Mouse (Mus musculus) thymus, adult 18-20 months (tissue): ENCODE results near the gene Zfand3.

Experiments used
- DNase-seq, 2 experiments: peaks; one replicate each; pipeline ENCODE4 v3.0.0; 2022; ENCODE audit warnings: mixed read lengths in 2 of 2

Zfand3 gene

DNA sequence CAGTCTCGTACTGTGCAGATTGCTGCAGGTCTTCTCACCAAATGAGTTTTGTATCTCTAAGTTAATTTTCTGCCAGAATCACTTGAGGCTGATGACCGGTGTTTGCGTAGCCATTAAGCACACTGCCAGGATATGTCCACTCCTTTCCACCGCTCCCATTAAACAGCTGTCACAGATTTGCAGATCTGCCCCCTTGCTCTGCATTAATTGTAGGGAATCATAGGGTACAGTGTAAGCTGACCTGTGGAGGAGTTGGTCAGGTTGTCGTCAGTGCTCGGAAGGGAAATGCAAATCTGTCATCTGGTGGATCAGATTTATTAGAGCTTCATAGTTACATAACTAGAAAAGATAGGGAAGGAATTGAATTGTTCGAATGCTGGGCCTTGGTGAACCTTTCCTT lies 106.1 kb downstream of the Zfand3 start:
- no peak for DNase-seq

GRCm38 (mm10) chr17:30111556-30111955 lies 107.0 kb downstream of the Zfand3 start:
- no peak for DNase-seq

DNA sequence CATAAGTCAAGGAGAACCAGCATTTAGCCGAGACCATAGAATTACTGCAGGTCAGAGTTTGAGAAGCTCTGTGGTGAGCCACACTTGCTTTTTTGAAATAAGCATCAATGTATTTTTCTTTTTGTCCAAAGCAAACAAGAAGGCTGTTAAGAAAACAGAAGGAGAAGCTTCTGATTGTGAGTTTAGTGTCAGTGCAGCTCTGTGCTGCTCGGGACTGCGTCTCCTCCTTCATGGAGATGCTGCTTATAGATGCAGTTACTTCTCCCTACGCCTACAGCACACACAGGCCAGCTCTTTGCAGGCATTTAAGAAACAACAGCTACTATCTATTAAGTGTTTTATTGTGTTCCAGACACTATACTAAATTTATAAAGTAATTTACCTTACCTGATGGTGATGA lies 107.5 kb downstream of the Zfand3 start:
- no peak for DNase-seq

DNA sequence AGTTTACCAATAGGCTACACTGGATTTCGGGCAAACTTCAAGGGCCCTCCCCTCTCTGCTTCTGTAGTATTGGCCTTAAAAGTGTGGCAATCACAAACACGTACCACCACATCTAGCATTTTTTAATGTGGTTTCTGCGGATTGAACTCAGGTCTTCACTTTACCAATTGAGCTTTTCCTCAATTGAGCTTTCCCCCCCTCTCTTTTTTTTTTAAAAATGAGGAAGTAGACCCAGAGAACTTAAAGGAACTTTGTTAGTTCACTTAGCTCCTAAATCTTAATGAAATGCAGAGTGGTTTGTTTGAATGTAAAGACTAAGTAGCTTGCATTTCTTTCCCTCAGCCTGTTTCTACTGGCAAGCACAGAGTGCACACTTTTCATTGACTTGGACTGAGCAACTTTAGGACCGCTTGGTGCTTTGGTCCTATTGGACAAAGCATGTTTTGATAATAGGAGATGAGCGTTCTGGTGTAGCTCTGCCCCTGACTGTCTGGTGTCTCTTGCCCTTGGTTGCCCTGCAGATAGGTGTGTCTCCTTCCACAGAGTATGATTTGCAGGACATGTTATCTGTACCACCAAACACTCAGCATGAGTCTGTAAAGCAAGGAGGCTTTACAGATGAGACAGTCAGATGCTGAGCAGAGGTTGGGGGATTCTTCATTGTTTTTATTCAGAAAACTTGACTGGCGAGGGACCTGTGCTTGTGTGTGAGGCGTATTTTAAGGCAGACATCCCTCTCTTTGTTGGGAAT lies 108.2 kb downstream of the Zfand3 start:
- no peak for DNase-seq

DNA sequence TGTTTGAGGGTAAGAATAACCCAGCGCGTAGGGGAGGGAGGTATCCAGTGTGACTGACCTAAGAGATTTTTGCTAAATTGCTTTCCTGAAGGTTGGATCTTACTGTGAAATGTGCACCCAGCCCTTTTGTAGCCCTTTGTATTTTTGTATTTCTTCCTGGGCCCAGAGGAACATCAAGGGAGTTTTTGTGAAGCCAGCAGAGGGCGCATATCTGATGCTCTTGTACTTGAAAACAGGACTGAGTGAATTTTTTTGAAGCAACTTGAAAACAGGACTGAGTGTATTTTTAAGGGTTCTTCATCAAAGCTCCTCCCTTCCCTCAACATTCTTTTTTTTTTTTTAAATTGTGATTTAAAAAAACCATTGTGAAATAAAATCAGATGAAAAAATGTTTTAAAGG lies 110.2 kb downstream of the Zfand3 start:
- DNase-seq, result peak; percentile 10 to 31

GRCm38 (mm10) chr17:30116226-30116625 lies 111.7 kb downstream of the Zfand3 start:
- DNase-seq, result no peak

DNA sequence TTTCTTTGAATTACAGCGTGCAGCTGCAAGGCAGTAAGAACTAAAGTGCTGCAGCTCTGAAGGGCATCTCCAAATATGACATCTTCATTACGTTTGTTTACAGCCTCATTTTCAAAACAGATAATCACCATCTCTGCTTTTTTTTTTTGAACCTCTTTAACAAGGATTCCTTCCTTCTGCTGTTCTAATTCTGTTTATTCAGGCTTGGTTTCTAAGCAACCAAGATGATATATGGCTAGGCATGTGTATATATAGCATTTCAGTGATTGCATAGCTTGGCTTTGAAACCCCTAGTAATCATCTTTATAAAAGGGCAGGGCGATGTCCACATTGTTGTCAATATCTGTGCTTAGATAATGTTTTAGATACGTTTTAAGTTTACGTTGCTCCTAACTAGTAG lies 113.5 kb downstream of the Zfand3 start:
- DNase-seq, result no peak

GRCm38 (mm10) chr17:30122278-30122677 lies 117.7 kb downstream of the Zfand3 start:
- DNase-seq, result no peak

DNA sequence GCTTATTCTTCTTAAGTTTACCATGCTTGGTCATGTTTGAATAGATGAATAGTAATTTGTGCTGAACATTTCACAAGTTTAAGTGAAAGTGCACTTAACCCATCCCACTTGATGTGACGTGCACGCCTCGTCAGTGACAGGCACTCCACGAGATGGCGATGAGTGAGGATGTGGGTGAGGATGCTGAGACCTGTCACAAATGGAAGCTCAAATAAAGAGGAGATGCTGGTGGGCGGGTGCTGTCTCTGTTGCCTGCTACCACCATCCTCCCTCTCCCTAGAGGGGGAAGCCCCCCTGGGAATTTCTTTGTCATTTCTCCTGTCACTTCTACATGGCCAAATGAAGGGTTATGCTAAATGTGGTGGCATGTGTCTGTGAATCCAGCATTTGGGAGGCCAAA lies 123.9 kb downstream of the Zfand3 start:
- DNase-seq, result no peak

DNA sequence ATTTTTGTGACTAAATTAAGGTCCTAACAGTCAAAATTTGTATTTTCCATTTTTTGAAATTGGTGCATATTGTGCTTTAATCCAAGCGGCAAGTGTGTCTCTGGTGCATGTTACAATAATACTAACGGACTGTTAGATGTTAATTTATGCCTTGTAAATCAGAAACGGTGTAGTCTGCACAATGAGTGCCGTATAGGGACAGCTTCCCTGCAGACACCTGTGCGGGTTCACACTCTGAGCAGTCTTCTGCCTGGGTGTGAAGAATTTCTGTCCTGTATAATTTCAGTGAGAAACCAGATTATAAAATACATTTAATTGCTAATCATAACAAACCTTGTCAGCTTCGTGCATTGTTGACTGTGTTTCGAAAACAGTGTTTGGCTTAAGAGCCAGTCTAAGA lies 124.7 kb downstream of the Zfand3 start:
- no peak for DNase-seq

GRCm38 (mm10) chr17:30130326-30130725 lies 125.8 kb downstream of the Zfand3 start:
- no peak for DNase-seq

- peak; percentile 21 to 46 for DNase-seq
These were observed 129.1 kb downstream of the Zfand3 start for GRCm38 (mm10) chr17:30133641-30134040.

- DNase-seq, result no peak
These were observed 130.6 kb downstream of the Zfand3 start for GRCm38 (mm10) chr17:30134955-30135735.

- no peak for DNase-seq
These were observed 131.4 kb downstream of the Zfand3 start for GRCm38 (mm10) chr17:30135890-30136289.

DNA sequence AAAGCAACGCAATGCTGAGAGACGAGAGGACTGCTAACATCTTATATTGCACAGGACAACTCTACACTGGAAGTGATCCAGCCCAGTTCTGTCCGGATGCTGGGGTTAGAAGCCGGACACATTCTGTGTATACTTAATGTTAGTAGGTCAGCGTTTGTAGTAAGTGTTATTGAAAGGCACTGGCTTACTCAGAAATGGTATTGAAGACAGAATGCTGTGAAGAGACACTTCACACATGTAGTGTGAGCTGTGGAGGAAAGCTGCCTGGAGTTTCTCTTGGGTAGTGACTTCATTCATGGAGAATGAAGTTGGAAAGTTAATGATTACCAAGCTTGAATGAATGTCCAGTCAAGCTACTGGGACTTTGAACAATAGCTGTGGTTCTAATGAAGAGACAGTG lies 132.2 kb downstream of the Zfand3 start:
- DNase-seq, result no peak

GRCm38 (mm10) chr17:30137115-30137514 lies 132.6 kb downstream of the Zfand3 start:
- DNase-seq, result no peak

GRCm38 (mm10) chr17:30144114-30144513 lies 139.6 kb downstream of the Zfand3 start:
- DNase-seq, result no peak

DNA sequence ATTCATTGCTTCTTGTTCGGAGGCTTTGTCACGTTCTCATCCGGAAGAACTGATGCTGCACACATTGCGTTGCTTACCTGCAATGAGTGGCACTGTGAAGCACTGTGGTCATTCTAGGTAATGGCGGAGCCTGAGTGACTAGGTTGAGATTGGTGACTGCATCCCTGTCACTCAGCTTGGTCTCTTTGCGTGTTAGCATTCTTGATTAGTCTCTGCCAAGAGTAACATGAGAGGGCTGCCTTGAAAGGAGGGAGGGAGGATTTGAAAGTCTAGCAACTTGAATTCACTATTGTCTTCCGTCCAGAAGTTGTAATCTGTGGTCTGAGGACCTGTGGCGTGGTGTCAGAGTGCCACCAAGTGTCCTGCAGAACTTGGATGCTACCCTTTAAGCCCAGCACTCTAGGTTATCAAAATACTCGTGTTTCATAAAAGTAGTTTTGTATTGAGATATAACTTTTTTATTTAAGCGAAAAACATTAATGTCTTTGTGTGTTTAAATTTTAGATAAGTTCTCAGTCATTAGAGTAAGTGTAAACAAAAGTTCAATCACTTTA lies 141.1 kb downstream of the Zfand3 start:
- DNase-seq, result no peak

GRCm38 (mm10) chr17:30146555-30146954 lies 142.0 kb downstream of the Zfand3 start:
- no peak for DNase-seq

DNA sequence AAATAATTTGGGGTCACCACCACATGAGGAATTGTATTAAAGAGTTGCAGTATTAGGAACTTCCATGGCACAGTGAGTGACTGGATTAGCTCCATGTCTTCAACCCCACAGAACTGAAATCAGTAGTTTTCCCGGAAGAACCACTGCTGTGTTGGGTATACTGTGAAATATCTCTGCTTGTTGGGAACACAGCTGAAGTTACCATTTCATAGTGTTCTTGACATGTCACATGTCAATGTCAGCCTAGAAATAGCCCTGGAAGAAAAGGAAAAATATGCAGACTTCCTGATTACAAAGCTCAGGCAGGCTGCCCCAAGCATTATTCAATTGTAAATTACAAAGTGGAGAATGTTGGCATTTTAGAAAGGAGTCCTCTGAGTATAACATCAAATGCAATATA lies 143.4 kb downstream of the Zfand3 start:
- no peak for DNase-seq

DNA sequence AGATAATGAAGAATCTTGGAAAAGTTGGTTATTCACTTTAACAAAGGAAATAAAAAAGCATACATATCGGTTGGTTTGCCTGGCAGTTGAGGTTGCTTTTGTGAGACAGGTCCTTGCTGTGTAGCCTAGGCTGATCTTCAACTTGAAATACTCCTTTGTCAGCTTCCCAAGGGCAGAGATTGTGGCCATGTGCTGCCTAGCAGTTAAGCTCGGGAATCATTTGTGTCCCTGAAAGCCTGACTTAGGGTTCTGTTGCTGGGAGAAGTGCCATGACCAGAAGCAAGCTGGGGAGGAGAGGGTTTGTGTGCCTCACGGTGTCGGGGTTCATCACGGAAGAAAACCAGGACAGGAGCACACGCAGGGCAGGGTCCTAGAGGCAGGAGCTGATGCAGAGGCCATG lies 143.8 kb downstream of the Zfand3 start:
- DNase-seq, result no peak

- no peak for DNase-seq
These were observed 145.4 kb downstream of the Zfand3 start for GRCm38 (mm10) chr17:30149911-30150310.

DNA sequence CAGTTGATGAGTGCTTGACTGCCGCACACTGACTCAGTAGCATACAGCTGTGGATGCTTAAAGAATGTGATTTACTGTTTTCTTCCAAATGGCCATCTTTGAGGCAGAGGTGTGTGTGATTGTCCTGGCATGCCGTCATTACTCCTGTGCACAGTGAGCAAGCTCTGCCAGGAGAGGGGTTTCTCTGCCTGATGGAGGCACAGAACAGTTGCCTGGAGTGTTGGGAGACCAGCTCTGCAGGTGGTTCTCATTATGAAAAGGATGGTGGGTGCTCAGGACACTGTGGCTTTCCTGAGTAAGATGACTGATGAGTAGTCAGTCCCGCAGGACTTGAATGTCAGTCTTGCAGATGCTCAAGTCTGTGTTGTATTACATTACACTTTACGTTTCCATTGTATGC lies 149.6 kb downstream of the Zfand3 start:
- no peak for DNase-seq

DNA sequence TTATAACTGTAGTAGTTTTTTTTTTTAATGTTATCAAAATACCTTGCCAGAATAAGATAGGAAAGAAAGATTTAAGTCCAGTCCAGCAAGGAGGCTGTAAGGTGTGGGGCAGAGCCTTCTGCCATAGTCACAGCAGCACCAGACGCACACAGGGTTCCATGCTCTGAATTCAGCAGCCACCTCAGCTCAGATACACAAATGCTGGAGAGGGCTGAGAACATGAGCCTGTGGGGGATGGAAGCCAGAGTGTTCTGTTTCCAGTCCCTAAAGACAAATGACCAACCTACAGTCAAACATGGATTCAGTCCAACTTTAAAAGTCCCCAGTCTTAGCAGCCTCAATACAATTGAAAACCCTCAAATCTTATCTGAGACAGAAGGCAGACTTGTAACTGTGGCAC lies 150.3 kb downstream of the Zfand3 start:
- DNase-seq, result no peak
